Mouse (Mus musculus) ES-E14 (cell line): ENCODE data around the gene Rprd1b.

ENCODE experiments used
- CHD2 ChIP-seq: IDR thresholded peaks from 2 replicates; pipeline ENCODE4 v1.6.1; 2014; ENCODE audit warnings: mild to moderate bottlenecking, low read depth, low read length, inconsistent platforms
- ZC3H11A ChIP-seq: IDR thresholded peaks from 2 replicates; pipeline ENCODE4 v1.6.1; 2012; ENCODE audit warnings: low read depth, mild to moderate bottlenecking, inconsistent platforms, low read length, borderline replicate concordance
- ZNF384 ChIP-seq: IDR thresholded peaks from 2 replicates; pipeline ENCODE4 v1.6.1; 2012; ENCODE audit warnings: low read depth, low read length, inconsistent platforms

DNA sequence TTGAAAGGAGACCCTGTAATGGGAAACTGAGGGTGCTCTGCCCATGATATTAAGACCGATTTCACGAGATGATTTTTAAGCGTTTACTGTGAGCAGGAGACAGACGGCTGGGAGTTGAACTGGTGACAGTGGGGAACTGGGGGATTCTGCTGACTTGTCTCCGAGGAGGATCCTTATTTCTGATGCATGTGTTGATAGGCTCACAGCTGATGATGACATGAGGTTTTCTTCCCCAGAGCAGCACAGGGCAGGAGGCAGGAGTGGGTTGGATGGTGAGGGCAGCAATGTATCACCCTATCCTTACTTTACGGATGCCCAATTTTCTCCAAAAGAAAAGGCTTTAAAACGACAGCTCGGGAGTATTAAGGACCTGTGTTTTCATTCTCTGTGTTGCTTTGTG is 116.0 kb downstream of the Rprd1b start:
- TF ChIP-seq ZNF384 (no peak), ZC3H11A (no peak), CHD2 (no peak)
